In the genomic region with DNA sequence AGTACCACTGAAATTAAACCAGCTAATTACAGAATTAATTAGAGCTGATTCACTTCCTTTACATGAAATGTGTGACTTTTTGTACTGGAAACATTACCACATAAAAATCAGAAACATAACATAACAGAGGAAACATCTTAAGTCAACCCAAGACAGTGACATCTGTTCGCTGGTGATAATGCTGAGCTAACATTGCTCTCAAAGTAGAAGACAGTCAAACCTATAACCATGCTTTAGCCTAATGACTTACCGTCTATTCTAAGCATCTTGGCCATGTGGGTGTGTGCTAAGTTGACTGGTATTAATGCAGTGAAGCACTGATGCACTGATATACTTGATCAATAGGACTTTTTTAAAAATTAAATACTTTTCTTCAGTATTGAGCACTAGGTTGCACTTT, we compare ENCODE assay signal across 16 mouse cellular contexts.
"Had no signal": no experiment of that assay in that cellular context is flagged by ENCODE, and none has a peak within 500 bp of the region (broad histone marks: within the 10 kb centered on the region; RNA-seq: fewer than 3 reads in every experiment).

No protein-coding gene starts in this region.

- H3K27me3 ChIP-seq: liver, embryonic 13.5 days; neural tube, embryonic 13.5 days; stomach, embryonic 15.5 days had no signal

- H3K9ac ChIP-seq: liver, embryonic 13.5 days; neural tube, embryonic 13.5 days; stomach, embryonic 15.5 days had no signal

- H3K9me3 ChIP-seq: liver, embryonic 13.5 days; midbrain, embryonic 10.5 days; neural tube, embryonic 13.5 days; stomach, embryonic 15.5 days had no signal

- H3K4me3 ChIP-seq: left cerebral cortex, adult 2 months; liver, embryonic 13.5 days; midbrain, embryonic 10.5 days; neural tube, embryonic 13.5 days; stomach, embryonic 15.5 days had no signal

- H3K4me1 ChIP-seq: liver, embryonic 13.5 days; midbrain, embryonic 10.5 days had no signal

- H3K4me2 ChIP-seq: liver, embryonic 13.5 days; neural tube, embryonic 13.5 days; stomach, embryonic 15.5 days had no signal

- H3K27ac ChIP-seq: left cerebral cortex, adult 2 months; liver, embryonic 13.5 days; midbrain, embryonic 10.5 days; neural tube, embryonic 13.5 days; stomach, embryonic 15.5 days had no signal

- H3K36me3 ChIP-seq: liver, embryonic 13.5 days; midbrain, embryonic 10.5 days; stomach, embryonic 15.5 days had no signal

- DNase-seq: kidney, postnatal 10 days; kidney, postnatal 36 days; layer of hippocampus, postnatal 36 days; liver, embryonic 13.5 days; lung, adult 2 months; lung, postnatal 14 days; lung, postnatal 4 days; midbrain, embryonic 14.5 days; retina, postnatal 1 day; right cerebral cortex, postnatal 25 days; spleen, adult 18-20 months; thymus, postnatal 25 days had no signal
